Mouse (Mus musculus): ENCODE results near the gene Cs.

DNA sequence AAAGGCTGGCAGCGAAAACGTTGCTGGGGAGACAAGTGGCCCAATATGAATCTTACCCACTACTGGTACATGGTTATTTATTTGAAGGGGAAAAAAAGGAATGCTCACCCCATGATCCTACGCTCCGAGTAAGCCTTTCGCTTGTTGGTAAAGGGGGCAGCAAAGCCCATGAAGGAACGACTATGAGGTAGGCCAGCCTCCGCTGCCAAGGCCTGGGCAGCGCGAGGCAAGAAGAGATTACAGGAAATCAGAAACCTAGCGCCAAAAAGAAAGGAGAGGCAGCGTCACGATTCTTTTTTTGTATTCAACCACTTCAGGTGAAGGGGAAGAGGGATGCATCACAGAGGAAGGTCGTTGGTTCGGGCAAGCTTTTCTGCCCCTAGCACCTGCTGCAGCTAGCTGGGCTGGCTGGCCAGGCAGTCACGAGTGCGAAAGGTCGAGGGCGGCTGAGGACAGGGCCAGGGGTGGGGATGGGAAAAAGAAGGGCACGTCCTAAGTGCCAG lies 30.4 kb downstream of the Cs start:
- TF ChIP-seq CTCF (IDR thresholded peaks at IDR 0.05; ENCODE audit: low read depth): no peak
- no peak for TF ChIP-seq EP300 (optimal IDR thresholded peaks at IDR 0.05)
